Mouse (Mus musculus) liver, embryonic 14.5 days (tissue): ENCODE measurements around the gene Iqschfp. TPM values are rescaled to one million over a fixed set of nuclear protein-coding genes. Genes with fewer than 3 reads are reported as not detected.

ENCODE experiments used
- ATAC-seq: fragments of 200-750 bp; cut with Nextera tagmentation; 2 replicates; pipeline ENCODE4 v1.8.0; 2017; ENCODE audit warnings: moderate number of reproducible peaks, mild to moderate bottlenecking, moderate library complexity; ENCODE audit not compliant: insufficient read depth
- DNase-seq, 3 experiments: peaks; one replicate each; pipeline ENCODE4 v3.0.0-alpha.2; 2012 to 2013; ENCODE audit warnings: low read depth in 3 of 3, low spot score in 3 of 3
- H3K27ac ChIP-seq: fragments of 300-500 bp; sonication (generic); 2 replicates; pipeline ENCODE4 v1.5.1; 2014; ENCODE audit warnings: moderate library complexity, mild to moderate bottlenecking, control low read depth, inconsistent platforms
- H3K27me3 ChIP-seq: fragments of 300-500 bp; sonication (generic); 2 replicates; pipeline ENCODE4 v1.6.1; 2014; ENCODE audit warnings: mild to moderate bottlenecking, low read length, moderate library complexity; ENCODE audit not compliant: control insufficient read depth, insufficient read depth
- H3K36me3 ChIP-seq: fragments of 300-500 bp; sonication (generic); replicated peaks from 2 replicates; pipeline ENCODE4 v1.6.1; 2014; ENCODE audit warnings: low read depth; ENCODE audit not compliant: control insufficient read depth, insufficient read depth
- H3K4me1 ChIP-seq, 2 experiments: fragments of 200-500 bp in 1 of 2; fragments of 300-500 bp in 1 of 2; sonication (generic) in 1 of 2; replicated peaks; 2 replicates each; pipeline ENCODE4 v1.6.1; 2012 to 2014; ENCODE audit warnings: antibody characterized with exemption in 1 of 2, inconsistent platforms in 1 of 2, low read length in 1 of 2; ENCODE audit not compliant: control insufficient read depth in 2 of 2, insufficient read depth in 2 of 2
- H3K4me2 ChIP-seq: fragments of 300-500 bp; sonication (generic); 2 replicates; pipeline ENCODE4 v1.6.1; 2014; ENCODE audit warnings: low read depth, mild to moderate bottlenecking, control low read depth, moderate library complexity
- H3K4me3 ChIP-seq, 2 experiments: fragments of 200-500 bp in 1 of 2; fragments of 300-500 bp in 1 of 2; sonication (generic) in 1 of 2; 2 replicates each; pipeline ENCODE4 v1.5.1; 2012 to 2014; ENCODE audit warnings: low read depth in 2 of 2, low read length in 2 of 2, mild to moderate bottlenecking in 2 of 2, control low read depth in 1 of 2, inconsistent platforms in 1 of 2, moderate library complexity in 1 of 2; ENCODE audit not compliant: insufficient read depth in 1 of 2
- H3K9ac ChIP-seq: fragments of 300-500 bp; sonication (generic); replicated peaks from 2 replicates; pipeline ENCODE4 v1.6.1; 2014; ENCODE audit warnings: mild to moderate bottlenecking, control low read depth, moderate library complexity
- H3K9me3 ChIP-seq: fragments of 300-500 bp; sonication (generic); 2 replicates; pipeline ENCODE4 v1.6.1; 2016; ENCODE audit warnings: low read length, mixed read lengths; ENCODE audit not compliant: control insufficient read depth
- CTCF ChIP-seq: IDR thresholded peaks from 2 replicates; pipeline ENCODE4 v1.5.1; 2016; ENCODE audit warnings: antibody characterized with exemption, low read depth, control low read depth
- EP300 ChIP-seq: IDR thresholded peaks from 2 replicates; pipeline ENCODE4 v1.6.1; 2016; ENCODE audit warnings: antibody characterized with exemption, low read depth
- WGBS: fragments of 180-500 bp; shearing (Covaris S2); extraction: QIAGEN DNeasy Blood & Tissue Kit; methylation state at CpG from one replicate; pipeline ENCODE4 v1.1.7; 2014; ENCODE audit not compliant: insufficient replicate concordance; 5-methylcytosine and 5-hydroxymethylcytosine counted together
- polyA plus RNA-seq, 2 experiments: library from polyadenylated mRNA; depleted of rRNA in 1 of 2; stranded (reverse) in 1 of 2; unstranded in 1 of 2; fragments of >200 nt; fragmentation: Nextera tagmentation in 1 of 2; extraction: Ambion mirVana in 1 of 2; gene quantifications; 2 replicates each; pipeline versions ENCODE4 v1.2.1 to v1.2.3; 2012 to 2014

The Iqschfp gene
- polyA plus RNA-seq, 2 experiments, result not detected

DNA sequence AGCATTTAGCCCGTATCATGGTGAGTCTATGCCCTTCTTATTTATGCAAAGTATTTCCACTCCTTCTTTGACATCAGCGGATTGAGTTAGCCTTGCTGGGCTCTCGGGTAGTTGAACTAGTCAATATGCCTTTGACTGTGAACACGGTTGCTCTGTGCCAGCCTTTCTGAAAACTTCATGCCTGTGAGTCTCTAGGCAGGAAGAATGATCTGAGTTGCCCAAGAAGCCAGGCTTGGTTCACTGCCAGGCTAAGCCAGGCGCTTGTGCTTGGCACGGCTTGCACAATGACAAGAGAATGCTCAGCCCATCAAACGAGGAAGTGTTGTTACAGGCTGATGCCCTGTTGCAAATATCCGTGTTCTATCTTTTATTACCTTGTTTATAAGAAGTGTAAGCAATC lies 671.9 kb downstream of the Iqschfp start:
- Histone ChIP-seq H3K36me3 (no peaks in the 10 kb centered on the region), H3K27me3 (no peaks in the 10 kb centered on the region), H3K4me2 (no peak overlapping the region), H3K9me3 (no peaks in the 10 kb centered on the region), H3K4me3 (no peak overlapping the region), H3K4me1 (no peaks in the 10 kb centered on the region), H3K9ac (no peak overlapping the region), H3K27ac (no peak overlapping the region)
- TF ChIP-seq CTCF (no peak), EP300 (no peak)
- no peak for DNase-seq
- no peak for ATAC-seq
- WGBS, result 57% methylated on average over 8 of the region's 8 CpGs

DNA sequence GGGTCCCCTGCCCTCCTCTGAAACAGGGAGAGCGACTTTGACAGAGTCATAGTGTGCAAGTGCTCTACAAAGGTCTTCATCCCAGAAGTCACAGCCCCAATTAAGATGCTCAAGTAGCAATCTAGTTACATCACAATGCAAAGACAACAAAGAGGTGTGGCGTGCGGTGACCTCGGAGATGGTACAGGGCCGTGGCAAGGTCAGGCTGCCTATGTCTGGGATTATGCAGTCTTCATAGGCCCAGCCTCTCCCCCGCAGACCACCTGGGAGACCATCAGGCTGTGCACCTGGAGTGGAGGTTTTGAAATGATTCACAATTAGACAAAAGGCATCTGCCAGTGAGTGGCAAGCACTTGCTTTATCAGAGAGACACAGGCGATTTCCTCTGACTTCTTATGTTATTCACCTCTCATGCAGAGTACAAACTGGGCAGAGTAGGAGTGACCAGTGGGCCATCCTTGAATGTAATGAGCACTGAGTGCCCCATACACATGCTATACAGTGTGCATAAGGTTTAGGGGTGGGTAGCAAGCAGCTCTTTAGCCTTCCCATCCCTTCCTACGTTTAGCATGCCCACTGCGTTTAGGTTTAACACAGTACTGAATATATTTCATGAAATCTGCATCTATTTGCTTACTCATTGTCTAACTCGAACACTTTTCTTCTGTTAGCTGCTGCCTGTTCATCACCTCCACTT lies 673.1 kb downstream of the Iqschfp start:
- H3K36me3 ChIP-seq, result no peaks in the 10 kb centered on the region
- no peaks in the 10 kb centered on the region for H3K27me3 ChIP-seq
- H3K27ac ChIP-seq, result no peak overlapping the region
- no peak overlapping the region for H3K4me3 ChIP-seq
- H3K9ac ChIP-seq, result no peak overlapping the region
- ATAC-seq (no peak), DNase-seq (no peak)
- WGBS, result 64% methylated on average over 10 of the region's 10 CpGs
- no peaks in the 10 kb centered on the region for H3K4me1 ChIP-seq
- H3K9me3 ChIP-seq, result no peaks in the 10 kb centered on the region
- H3K4me2 ChIP-seq, result no peak overlapping the region
- no peak for TF ChIP-seq CTCF

DNA sequence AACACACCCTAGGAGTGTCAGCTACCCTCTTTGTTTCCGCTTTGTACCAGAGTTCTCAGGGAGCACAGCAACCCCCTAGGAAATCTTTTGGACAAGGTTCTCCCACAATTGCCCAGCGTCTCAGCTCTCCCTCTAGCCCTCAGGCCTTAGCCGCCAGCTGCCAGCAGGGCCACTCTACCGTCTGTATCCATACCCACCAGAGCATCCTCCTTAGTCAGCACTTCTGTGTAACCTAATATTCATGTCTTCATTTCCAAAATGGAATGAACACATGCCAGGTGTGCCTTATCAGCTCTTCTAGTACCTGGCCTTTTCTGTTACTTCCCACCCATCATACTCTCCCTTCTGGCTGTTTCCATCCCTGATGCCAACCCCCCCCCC lies 673.6 kb downstream of the Iqschfp start:
- H3K27ac ChIP-seq, result no peak overlapping the region
- no peaks in the 10 kb centered on the region for H3K9me3 ChIP-seq
- no peak overlapping the region for H3K9ac ChIP-seq
- TF ChIP-seq EP300 (no peak), CTCF (no peak)
- 64% methylated on average over 4 of the region's 4 CpGs for WGBS
- DNase-seq, result no peak
- ATAC-seq, result no peak
- H3K27me3 ChIP-seq, result no peaks in the 10 kb centered on the region
- no peak overlapping the region for H3K4me3 ChIP-seq
- no peaks in the 10 kb centered on the region for H3K4me1 ChIP-seq
- H3K4me2 ChIP-seq, result no peak overlapping the region
- no peaks in the 10 kb centered on the region for H3K36me3 ChIP-seq

- no peak for ATAC-seq
- no peak overlapping the region for H3K9ac ChIP-seq
- 62% methylated on average over 7 of the region's 7 CpGs for WGBS
- H3K4me1 ChIP-seq, result no peaks in the 10 kb centered on the region
- no peak overlapping the region for H3K4me3 ChIP-seq
- H3K27me3 ChIP-seq, result no peaks in the 10 kb centered on the region
- no peak for TF ChIP-seq EP300
- TF ChIP-seq CTCF, result no peak
- no peak overlapping the region for H3K4me2 ChIP-seq
- no peaks in the 10 kb centered on the region for H3K9me3 ChIP-seq
- no peak overlapping the region for H3K27ac ChIP-seq
- DNase-seq, result no peak
- no peaks in the 10 kb centered on the region for H3K36me3 ChIP-seq
These were observed 675.5 kb downstream of the Iqschfp start for GRCm38 (mm10) chr3:68567581-68567980.

GRCm38 (mm10) chr3:68568149-68568548 lies 676.1 kb downstream of the Iqschfp start:
- Histone ChIP-seq H3K4me3 (no peak overlapping the region), H3K9ac (no peak overlapping the region), H3K27ac (no peak overlapping the region), H3K9me3 (no peaks in the 10 kb centered on the region), H3K4me1 (no peaks in the 10 kb centered on the region), H3K36me3 (no peaks in the 10 kb centered on the region), H3K27me3 (no peaks in the 10 kb centered on the region), H3K4me2 (no peak overlapping the region)
- ATAC-seq, result no peak
- no peak for DNase-seq
- TF ChIP-seq EP300, result no peak
- TF ChIP-seq CTCF, result no peak
- 77% methylated on average over 3 of the region's 3 CpGs for WGBS
